Mouse (Mus musculus): Measurements from ENCODE around the gene Rhox7a. TPM values are rescaled to one million over a fixed set of nuclear protein-coding genes. Genes with fewer than 3 reads are reported as not detected.
"Not testable (repeated sequence)": the region's sequence is repeated elsewhere in the genome, so short reads cannot be mapped to it uniquely, and the experiment has no call there.

The Rhox7a gene
- not detected in 2 replicates for polyA plus RNA-seq (2014; fragmentation: Nextera tagmentation; extraction: Ambion mirVana)

- not testable (repeated sequence) for H3K4me2 ChIP-seq; H3K27ac ChIP-seq (ENCODE audit: low read depth, low read length); H3K36me3 ChIP-seq (ENCODE audit: control insufficient read depth, insufficient read depth, low read length); DNase-seq (ENCODE audit: low spot score, missing footprints); H3K27me3 ChIP-seq (ENCODE audit: control insufficient read depth, insufficient read depth, low read length); H3K4me1 ChIP-seq (ENCODE audit: control insufficient read depth, insufficient read depth, low read length); H3K9ac ChIP-seq (ENCODE audit: low read length); ATAC-seq (ENCODE audit: low FRiP score); H3K4me3 ChIP-seq (ENCODE audit: low read depth, low read length); H3K9me3 ChIP-seq (ENCODE audit: control insufficient read depth, low read length)
- WGBS: 88% methylated on average over 8 of the region's 8 CpGs
Measured at GRCm38 (mm10) chrX:37831386-37831785, at the start of gene Rhox7a. Rhox7a (plus strand) TSS chrX:37831686.

GRCm38 (mm10) chrX:37807286-37808080 lies 24.0 kb upstream of the Rhox7a start:
- no peak for DNase-seq (ENCODE audit: low spot score, missing footprints)
- Histone ChIP-seq H3K4me3 (ENCODE audit: low read depth, low read length) (no peak overlapping the region), H3K36me3 (ENCODE audit: control insufficient read depth, insufficient read depth, low read length) (no peaks in the 10 kb centered on the region), H3K27me3 (ENCODE audit: control insufficient read depth, insufficient read depth, low read length) (no peaks in the 10 kb centered on the region), H3K4me1 (ENCODE audit: control insufficient read depth, insufficient read depth, low read length) (no peaks in the 10 kb centered on the region), H3K4me2 (no peak overlapping the region), H3K27ac (ENCODE audit: low read depth, low read length) (no peak overlapping the region), H3K9me3 (ENCODE audit: control insufficient read depth, low read length) (no peaks in the 10 kb centered on the region), H3K9ac (ENCODE audit: low read length) (no peak overlapping the region)
- WGBS: 86% methylated on average over 15 of the region's 15 CpGs
- ATAC-seq (ENCODE audit: low FRiP score): no peak

- H3K4me1 ChIP-seq (ENCODE audit: control insufficient read depth, insufficient read depth, low read length): no peaks in the 10 kb centered on the region
- H3K4me2 ChIP-seq: no peak overlapping the region
- H3K4me3 ChIP-seq (ENCODE audit: low read depth, low read length): no peak overlapping the region
- H3K27me3 ChIP-seq (ENCODE audit: control insufficient read depth, insufficient read depth, low read length): no peaks in the 10 kb centered on the region
- H3K27ac ChIP-seq (ENCODE audit: low read depth, low read length): no peak overlapping the region
- H3K36me3 ChIP-seq (ENCODE audit: control insufficient read depth, insufficient read depth, low read length): no peaks in the 10 kb centered on the region
- DNase-seq (ENCODE audit: low spot score, missing footprints): no peak
- no peaks in the 10 kb centered on the region for H3K9me3 ChIP-seq (ENCODE audit: control insufficient read depth, low read length)
- no peak for ATAC-seq (ENCODE audit: low FRiP score)
- H3K9ac ChIP-seq (ENCODE audit: low read length): no peak overlapping the region
- WGBS: 67% methylated on average over 2 of the region's 2 CpGs
Measured at GRCm38 (mm10) chrX:37809396-37809795, 22.1 kb upstream of the Rhox7a start.

- Histone ChIP-seq H3K27ac (ENCODE audit: low read depth, low read length) (no peak overlapping the region), H3K9me3 (ENCODE audit: control insufficient read depth, low read length) (no peaks in the 10 kb centered on the region), H3K4me1 (ENCODE audit: control insufficient read depth, insufficient read depth, low read length) (no peaks in the 10 kb centered on the region), H3K27me3 (ENCODE audit: control insufficient read depth, insufficient read depth, low read length) (no peaks in the 10 kb centered on the region), H3K4me3 (ENCODE audit: low read depth, low read length) (no peak overlapping the region), H3K36me3 (ENCODE audit: control insufficient read depth, insufficient read depth, low read length) (no peaks in the 10 kb centered on the region), H3K9ac (ENCODE audit: low read length) (no peak overlapping the region), H3K4me2 (no peak overlapping the region)
- 28% methylated on average over 5 of the region's 5 CpGs for WGBS
- no peak for ATAC-seq (ENCODE audit: low FRiP score)
- DNase-seq (ENCODE audit: low spot score, missing footprints): no peak
Measured at GRCm38 (mm10) chrX:37811179-37811578, 20.3 kb upstream of the Rhox7a start.

GRCm38 (mm10) chrX:37815665-37816064 lies 15.8 kb upstream of the Rhox7a start:
- no peaks in the 10 kb centered on the region for H3K9me3 ChIP-seq (ENCODE audit: control insufficient read depth, low read length)
- H3K27ac ChIP-seq (ENCODE audit: low read depth, low read length): no peak overlapping the region
- no peaks in the 10 kb centered on the region for H3K27me3 ChIP-seq (ENCODE audit: control insufficient read depth, insufficient read depth, low read length)
- H3K4me1 ChIP-seq (ENCODE audit: control insufficient read depth, insufficient read depth, low read length): no peaks in the 10 kb centered on the region
- DNase-seq (ENCODE audit: low spot score, missing footprints) (no peak), ATAC-seq (ENCODE audit: low FRiP score) (no peak)
- H3K9ac ChIP-seq (ENCODE audit: low read length): no peak overlapping the region
- 73% methylated on average over 10 of the region's 10 CpGs for WGBS
- no peak overlapping the region for H3K4me3 ChIP-seq (ENCODE audit: low read depth, low read length)
- no peaks in the 10 kb centered on the region for H3K36me3 ChIP-seq (ENCODE audit: control insufficient read depth, insufficient read depth, low read length)
- no peak overlapping the region for H3K4me2 ChIP-seq

- H3K4me2 ChIP-seq; H3K9ac ChIP-seq (ENCODE audit: low read length); H3K27me3 ChIP-seq (ENCODE audit: control insufficient read depth, insufficient read depth, low read length); H3K4me3 ChIP-seq (ENCODE audit: low read depth, low read length); ATAC-seq (ENCODE audit: low FRiP score); H3K27ac ChIP-seq (ENCODE audit: low read depth, low read length); DNase-seq (ENCODE audit: low spot score, missing footprints); H3K4me1 ChIP-seq (ENCODE audit: control insufficient read depth, insufficient read depth, low read length); H3K36me3 ChIP-seq (ENCODE audit: control insufficient read depth, insufficient read depth, low read length); H3K9me3 ChIP-seq (ENCODE audit: control insufficient read depth, low read length): not testable (repeated sequence)
- 85% methylated on average over 4 of the region's 12 CpGs for WGBS
Measured at GRCm38 (mm10) chrX:37826610-37827009, 4.9 kb upstream of the Rhox7a start, which contains the start of gene Rhox6. Rhox6 (plus strand) TSS chrX:37826910.

GRCm38 (mm10) chrX:37871641-37872040 lies 40.2 kb downstream of the Rhox7a start:
- Histone ChIP-seq H3K9ac (ENCODE audit: low read length) (no peak overlapping the region), H3K36me3 (ENCODE audit: control insufficient read depth, insufficient read depth, low read length) (no peaks in the 10 kb centered on the region), H3K27ac (ENCODE audit: low read depth, low read length) (no peak overlapping the region), H3K4me2 (no peak overlapping the region), H3K4me3 (ENCODE audit: low read depth, low read length) (no peak overlapping the region), H3K4me1 (ENCODE audit: control insufficient read depth, insufficient read depth, low read length) (no peaks in the 10 kb centered on the region), H3K27me3 (ENCODE audit: control insufficient read depth, insufficient read depth, low read length) (no peaks in the 10 kb centered on the region), H3K9me3 (ENCODE audit: control insufficient read depth, low read length) (no peaks in the 10 kb centered on the region)
- ATAC-seq (ENCODE audit: low FRiP score) (no peak), DNase-seq (ENCODE audit: low spot score, missing footprints) (no peak)
- 93% methylated on average over 2 of the region's 2 CpGs for WGBS

- no peak within 1 kb of the TSS for H3K9ac ChIP-seq (ENCODE audit: low read length)
- H3K4me2 ChIP-seq: no peak within 1 kb of the TSS
- H3K36me3 ChIP-seq (ENCODE audit: control insufficient read depth, insufficient read depth, low read length): no peaks in the 10 kb centered on the region
- H3K27me3 ChIP-seq (ENCODE audit: control insufficient read depth, insufficient read depth, low read length): no peaks in the 10 kb centered on the region
- H3K9me3 ChIP-seq (ENCODE audit: control insufficient read depth, low read length): no peaks in the 10 kb centered on the region
- no peak for ATAC-seq (ENCODE audit: low FRiP score)
- H3K4me1 ChIP-seq (ENCODE audit: control insufficient read depth, insufficient read depth, low read length): no peaks in the 10 kb centered on the region
- no peak within 1 kb of the TSS for H3K4me3 ChIP-seq (ENCODE audit: low read depth, low read length)
- WGBS: 70% methylated on average over 4 of the region's 4 CpGs
- DNase-seq (ENCODE audit: low spot score, missing footprints): no peak
- no peak within 1 kb of the TSS for H3K27ac ChIP-seq (ENCODE audit: low read depth, low read length)
Measured at GRCm38 (mm10) chrX:37878844-37879243, 47.4 kb downstream of the Rhox7a start, which contains the start of gene Rhox8. Rhox8 (minus strand) TSS chrX:37878944.

Data from midbrain, embryonic 11.5 days (tissue).